Mouse (Mus musculus): ENCODE data around the gene Id3.

- no peak for TF ChIP-seq EP300 (IDR thresholded peaks at IDR 0.05; ENCODE audit: insufficient read depth, low read depth, low read length)
- TF ChIP-seq POLR2A (IDR thresholded peaks at IDR 0.05; ENCODE audit: insufficient read depth, low read depth, low read length), result no peak
These were observed 7.3 kb downstream of the Id3 start for GRCm38 (mm10) chr4:136150596-136150995.
